Mouse (Mus musculus) thymus, adult 2 months (tissue): ENCODE data around the gene Gm42791. TPM values are rescaled to one million over a fixed set of nuclear protein-coding genes. Genes with fewer than 3 reads are reported as not detected.

Experiments
- DNase-seq: peaks from one replicate; pipeline ENCODE4 v3.0.0; 2021
- H3K27ac ChIP-seq: fragments of 200-500 bp; 2 replicates; pipeline ENCODE4 v1.5.1; 2012; ENCODE audit warnings: low read length, control low read depth; ENCODE audit not compliant: control insufficient read depth, insufficient read depth
- H3K27me3 ChIP-seq: fragments of 200-500 bp; 2 replicates; pipeline ENCODE4 v1.6.1; 2012; ENCODE audit warnings: mild to moderate bottlenecking, low read length, moderate library complexity, mixed read lengths; ENCODE audit not compliant: control insufficient read depth, insufficient read depth
- H3K36me3 ChIP-seq: fragments of 200-500 bp; 2 replicates; pipeline ENCODE4 v1.6.1; 2012; ENCODE audit warnings: mild to moderate bottlenecking, low read length, moderate library complexity; ENCODE audit not compliant: control insufficient read depth, insufficient read depth
- H3K4me1 ChIP-seq: fragments of 200-500 bp; replicated peaks from 2 replicates; pipeline ENCODE4 v1.6.1; 2012; ENCODE audit warnings: low read length; ENCODE audit not compliant: control insufficient read depth, insufficient read depth
- H3K4me3 ChIP-seq: fragments of 200-500 bp; 2 replicates; pipeline ENCODE4 v1.5.1; 2012; ENCODE audit warnings: mild to moderate bottlenecking, low read length, control low read depth, moderate library complexity; ENCODE audit not compliant: control insufficient read depth, insufficient read depth
- CTCF ChIP-seq: fragments of 200-500 bp; IDR thresholded peaks from 2 replicates; pipeline ENCODE4 v1.5.1; 2012; ENCODE audit warnings: mild to moderate bottlenecking, control low read depth, low read length, moderate library complexity, borderline replicate concordance; ENCODE audit not compliant: control insufficient read depth, poor library complexity, insufficient read depth; ENCODE audit errors: extremely low read depth
- POLR2A ChIP-seq: fragments of 200-500 bp; IDR thresholded peaks from 2 replicates; pipeline ENCODE4 v1.6.1; 2012; ENCODE audit warnings: mild to moderate bottlenecking, low read length, control low read depth, moderate library complexity; ENCODE audit not compliant: control insufficient read depth, poor library complexity, insufficient read depth; ENCODE audit errors: extremely low read depth
- WGBS: fragments of 180-500 bp; shearing (Covaris S2); methylation state at CpG from one replicate; pipeline ENCODE4 v1.1.7; 2018; 5-methylcytosine and 5-hydroxymethylcytosine counted together
- polyA plus RNA-seq: library from polyadenylated mRNA; depleted of rRNA; stranded (reverse); fragments of >200 nt; gene quantifications from 2 replicates; pipeline ENCODE4 v1.2.3, GENCODE M21; 2012

Gm42791 gene
- polyA plus RNA-seq, 1 experiment: not detected

GRCm38 (mm10) chr5:148965691-148966333 lies 29.1 kb downstream of the Gm42791 start:
- H3K27me3 ChIP-seq: no peaks in the 10 kb centered on the region
- whole genome bisulfite sequencing: 30% methylated on average over 13 of the region's 13 CpGs
- no peak for DNase-seq
- no peaks in the 10 kb centered on the region; the same call in 1 of the 2 replicates for H3K36me3 ChIP-seq
- H3K4me3 ChIP-seq: peak overlapping the region; percentile 25; the same call in 1 of the 2 replicates
- TF ChIP-seq POLR2A (no peak), CTCF (no peak)
- peaks cover 53% of the 10 kb centered on the region for H3K4me1 ChIP-seq
- peak overlapping the region; percentile 98 for H3K27ac ChIP-seq

- no peak for DNase-seq
- Histone ChIP-seq H3K27me3 (no peaks in the 10 kb centered on the region), H3K36me3 (no peaks in the 10 kb centered on the region; the same call in 1 of the 2 replicates), H3K27ac (peak overlapping the region; percentile 98), H3K4me1 (peaks cover 55% of the 10 kb centered on the region), H3K4me3 (no peak overlapping the region)
- no peak for TF ChIP-seq CTCF
- no peak for TF ChIP-seq POLR2A
- 80% methylated on average over 15 of the region's 15 CpGs for WGBS
Observed at GRCm38 (mm10) chr5:148965089-148965591, 29.8 kb downstream of the Gm42791 start.

- Histone ChIP-seq H3K4me1 (peaks cover 52% of the 10 kb centered on the region), H3K4me3 (no peak overlapping the region)
- WGBS: 86% methylated on average over 1 of the region's 1 CpGs
Observed at GRCm38 (mm10) chr5:148964251-148964650, 30.7 kb downstream of the Gm42791 start.

GRCm38 (mm10) chr5:148960211-148960610 lies 34.7 kb downstream of the Gm42791 start:
- peak overlapping the region; percentile 96 for H3K27ac ChIP-seq
- TF ChIP-seq POLR2A (no peak), CTCF (no peak)
- H3K27me3 ChIP-seq: no peaks in the 10 kb centered on the region
- peak; percentile 52 for DNase-seq
- H3K4me1 ChIP-seq: peaks cover 47% of the 10 kb centered on the region
- WGBS: 15% methylated on average over 10 of the region's 10 CpGs
- no peaks in the 10 kb centered on the region; the same call in 1 of the 2 replicates for H3K36me3 ChIP-seq
- peak overlapping the region; percentile 41 for H3K4me3 ChIP-seq

More at GRCm38 (mm10) chr5:148964251-148964650, 30.7 kb downstream of the Gm42791 start:
- Histone ChIP-seq H3K36me3 (no peaks in the 10 kb centered on the region; the same call in 1 of the 2 replicates), H3K27me3 (no peaks in the 10 kb centered on the region), H3K27ac (peak overlapping the region; percentile 47; the same call in 1 of the 2 replicates)
- no peak for TF ChIP-seq POLR2A
- no peak for TF ChIP-seq CTCF
- DNase-seq: no peak

GRCm38 (mm10) chr5:148959068-148959990 lies 35.6 kb downstream of the Gm42791 start:
- H3K36me3 ChIP-seq: no peaks in the 10 kb centered on the region; the same call in 1 of the 2 replicates
- peak; percentile 88 for DNase-seq
- 0 out of 2 replicates have a peak, but pooled peaks have one; percentile 37 for TF ChIP-seq CTCF
- TF ChIP-seq POLR2A: peak; percentile 74
- peaks cover 48% of the 10 kb centered on the region for H3K4me1 ChIP-seq
- H3K27ac ChIP-seq: peak overlapping the region; percentile 96
- H3K4me3 ChIP-seq: peak overlapping the region; percentile 41
- WGBS: under 1% methylated on average over 35 of the region's 39 CpGs
- H3K27me3 ChIP-seq: no peaks in the 10 kb centered on the region

GRCm38 (mm10) chr5:148958355-148958754 lies 36.6 kb downstream of the Gm42791 start:
- Histone ChIP-seq H3K4me3 (no peak overlapping the region), H3K27me3 (no peaks in the 10 kb centered on the region), H3K4me1 (peaks cover 46% of the 10 kb centered on the region), H3K27ac (peak overlapping the region; percentile 96), H3K36me3 (no peaks in the 10 kb centered on the region; the same call in 1 of the 2 replicates)
- DNase-seq: peak; percentile 78
- TF ChIP-seq POLR2A: no peak
- TF ChIP-seq CTCF: peak; percentile 76; the same call in 1 of the 2 replicates
- 39% methylated on average over 9 of the region's 9 CpGs for WGBS
